Mouse (Mus musculus) heart, adult 2 months (tissue): ENCODE data around the gene Uba5.

Experiments used
- CTCF ChIP-seq: fragments of 200-600 bp; IDR thresholded peaks from 2 replicates; pipeline ENCODE4 v1.8.1; 2022; ENCODE audit warnings: antibody characterized with exemption, mild to moderate bottlenecking, moderate library complexity
- POLR2A ChIP-seq: fragments of 200-500 bp; IDR thresholded peaks from 2 replicates; pipeline ENCODE4 v1.6.1; 2011; ENCODE audit warnings: mild to moderate bottlenecking, low read depth, low read length, control low read depth; ENCODE audit not compliant: insufficient read depth

DNA sequence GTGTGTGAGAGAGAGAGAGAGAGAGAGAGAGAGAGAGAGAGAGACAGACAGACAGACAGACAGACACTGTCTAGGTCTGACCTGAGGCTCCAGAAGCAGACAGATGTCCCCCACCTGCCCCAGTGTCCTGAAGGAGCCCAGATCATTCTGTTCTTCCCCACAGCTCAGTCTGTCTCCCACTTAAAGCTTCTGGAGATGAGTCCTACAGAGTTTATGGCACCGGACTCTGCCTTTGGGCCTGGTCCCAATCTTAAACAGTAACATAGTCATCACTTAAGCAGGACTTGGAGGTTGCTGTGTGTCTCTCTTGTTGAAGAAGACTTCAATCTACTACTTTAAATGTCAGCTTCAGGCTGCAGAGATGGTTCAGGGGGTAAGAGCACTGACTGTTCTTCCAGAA is 15.8 kb upstream of the Uba5 start:
- no peak for TF ChIP-seq POLR2A
- no peak for TF ChIP-seq CTCF
